Mouse (Mus musculus): Measurements from ENCODE around the gene Fto. TPM values are rescaled to one million over a fixed set of nuclear protein-coding genes. Genes with fewer than 3 reads are reported as not detected.

Fto gene
- polyA plus RNA-seq, 1 experiment from 2014 or later = 94.8 TPM

Other genes with a start within 250 kb of the Fto start
- gene Rbl2, start 243.5 kb upstream of the Fto start, polyA plus RNA-seq (2014; fragmentation: Nextera tagmentation; extraction: Ambion mirVana) = 11.1 and 11.8 TPM in 2 replicates
- gene Aktip, start 113.5 kb upstream of the Fto start, polyA plus RNA-seq (2014; fragmentation: Nextera tagmentation; extraction: Ambion mirVana) = 64.4 and 64.9 TPM in 2 replicates
- 10.6 and 16.5 TPM in 2 replicates for gene Rpgrip1l, start 263 bp upstream of the Fto start, polyA plus RNA-seq (2014; fragmentation: Nextera tagmentation; extraction: Ambion mirVana)

Measured in embryonic facial prominence, embryonic 11.5 days (tissue).